Mouse (Mus musculus) left cerebral cortex, postnatal 14 days (tissue): ENCODE data around the gene Smad3. TPM values are rescaled to one million over a fixed set of nuclear protein-coding genes. Genes with fewer than 3 reads are reported as not detected.

Source experiments
- DNase-seq, 2 experiments: peaks; one replicate each; pipeline ENCODE4 v3.0.0; 2021 to 2022; ENCODE audit warnings: low spot score in 2 of 2, mixed read lengths in 1 of 2
- intact Hi-C: fragments of 180-260 bp; cut with DNase I; formaldehyde crosslinking; loops from one replicate; pipeline ENCODE4 v1.15.1; 2025
- total RNA-seq, 2 experiments: library from RNA; stranded (reverse); gene quantifications; 2 replicates each; pipeline ENCODE4 v1.2.3; 2021

The Smad3 gene
- total RNA-seq, 2 experiments from 2014 or later: 36.9 to 38.3 TPM

DNA sequence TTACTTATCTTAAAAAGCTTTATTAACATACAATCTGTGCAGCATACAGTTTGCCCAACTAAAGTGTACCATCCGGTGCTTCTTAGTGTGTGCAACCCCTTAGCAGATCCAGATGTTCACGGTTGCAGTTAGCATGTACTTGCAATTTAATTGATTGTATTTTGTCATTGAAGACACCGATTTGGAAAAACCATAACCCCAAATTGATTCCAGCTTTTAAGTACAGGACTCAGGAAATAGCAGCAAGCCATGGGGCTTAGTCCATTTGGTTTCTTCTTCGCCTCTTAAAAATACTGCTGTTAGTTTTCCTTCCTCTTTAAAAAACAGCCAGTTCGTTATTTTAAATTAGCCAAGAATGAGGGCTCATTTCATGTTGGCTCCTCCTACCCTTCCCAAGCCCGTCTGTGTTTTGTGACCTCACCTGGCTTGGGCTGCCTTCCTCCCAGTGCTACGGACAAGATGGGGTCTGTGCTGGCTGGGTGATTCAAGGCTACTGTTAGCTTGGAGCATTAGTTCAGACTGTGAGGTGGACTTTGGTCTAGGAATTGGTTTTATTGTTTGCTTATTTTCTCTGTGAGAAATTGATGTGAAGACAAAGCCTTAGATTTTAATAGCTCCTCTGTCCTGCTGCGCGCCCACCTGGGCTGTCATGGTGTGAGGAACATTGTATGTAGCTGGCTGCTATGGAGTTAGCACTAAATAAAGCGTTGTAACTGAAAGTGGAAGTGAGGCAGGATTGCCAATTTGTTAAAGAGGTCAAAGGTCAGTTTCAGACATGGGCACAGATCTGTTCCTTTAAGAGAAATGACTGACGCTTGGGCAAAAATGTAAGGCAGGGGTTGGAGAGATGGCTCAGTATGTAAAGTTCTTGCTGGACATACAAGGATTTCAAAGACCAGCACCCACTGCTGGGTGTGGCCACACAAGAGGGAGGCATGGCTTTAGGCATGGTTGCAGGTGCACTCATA lies 143.5 kb downstream of the Smad3 start:
- no peak for DNase-seq
- intact Hi-C loops: no loop called here

- intact Hi-C loops: no loop called here
- no peak for DNase-seq
These were observed 144.2 kb downstream of the Smad3 start for GRCm38 (mm10) chr9:63613569-63613968.

GRCm38 (mm10) chr9:63612565-63613515 lies 145.0 kb downstream of the Smad3 start:
- DNase-seq: no peak
- intact Hi-C loops: no loop called here

- no peak for DNase-seq
These were observed 145.8 kb downstream of the Smad3 start for GRCm38 (mm10) chr9:63611967-63612366.

DNA sequence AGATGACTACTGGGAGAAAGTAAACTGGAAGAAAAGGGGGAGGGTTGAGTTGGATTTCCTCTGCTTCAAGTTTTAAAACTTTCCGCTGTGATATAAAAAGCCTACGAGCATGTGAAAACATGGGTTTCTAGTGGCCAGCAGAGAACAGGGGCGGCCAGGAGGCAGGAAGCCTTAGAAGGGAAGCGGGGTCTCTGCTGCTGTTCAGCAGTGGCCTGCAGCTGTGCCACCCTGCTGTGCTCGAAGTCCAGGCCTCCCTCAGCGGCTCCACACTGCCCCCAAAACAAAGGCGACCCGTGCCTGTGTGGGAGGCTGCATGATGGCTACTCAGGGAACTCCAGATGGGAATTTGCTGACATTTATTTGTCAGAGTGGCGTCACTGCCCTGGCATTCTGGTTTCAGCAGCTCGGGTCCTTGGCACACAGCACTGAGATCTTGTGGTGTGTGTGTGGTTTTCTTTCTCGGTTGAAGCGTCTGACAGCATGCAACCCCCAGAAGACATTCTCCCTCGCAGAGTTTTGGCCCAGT lies 146.9 kb downstream of the Smad3 start:
- DNase-seq: peak in 1 of 2 experiments; percentile 24
- intact Hi-C loops: no loop called here

More at GRCm38 (mm10) chr9:63611967-63612366, 145.8 kb downstream of the Smad3 start:
- intact Hi-C loops: no loop called here

- intact Hi-C loops: no loop called here
- no peak for DNase-seq
These were observed 147.6 kb downstream of the Smad3 start for GRCm38 (mm10) chr9:63610231-63610630.

GRCm38 (mm10) chr9:63609776-63610175 lies 148.0 kb downstream of the Smad3 start:
- DNase-seq: no peak
- intact Hi-C loops: no loop called here

- intact Hi-C loops: no loop called here
- no peak for DNase-seq
These were observed 148.5 kb downstream of the Smad3 start for GRCm38 (mm10) chr9:63609246-63609645.

DNA sequence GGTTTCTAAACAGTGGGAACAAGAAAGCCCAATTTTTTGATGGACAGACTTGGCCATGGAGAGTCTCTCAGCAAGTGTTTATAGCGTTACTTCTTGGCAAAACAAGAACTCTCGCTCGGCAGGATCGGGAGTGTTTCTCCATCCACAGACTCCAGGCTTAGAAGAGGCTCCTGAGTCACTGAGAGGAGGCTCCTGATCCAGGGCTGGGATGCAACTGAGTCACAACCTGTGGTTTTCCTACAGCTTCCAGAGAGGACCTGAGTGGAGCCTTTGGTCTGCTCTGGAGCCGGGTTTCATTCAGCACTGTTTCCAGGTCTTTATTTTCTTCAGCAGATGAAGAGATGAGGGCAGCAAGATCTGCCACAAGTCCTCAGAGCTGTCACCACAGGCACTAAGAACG lies 149.8 kb downstream of the Smad3 start:
- DNase-seq: no peak
- intact Hi-C loops: no loop called here

GRCm38 (mm10) chr9:63606594-63606993 lies 151.2 kb downstream of the Smad3 start:
- intact Hi-C loops: no loop called here
- DNase-seq: peak in 1 of 2 experiments; percentile 43

GRCm38 (mm10) chr9:63603849-63604248 lies 153.9 kb downstream of the Smad3 start:
- intact Hi-C loops: no loop called here
- DNase-seq: no peak

DNA sequence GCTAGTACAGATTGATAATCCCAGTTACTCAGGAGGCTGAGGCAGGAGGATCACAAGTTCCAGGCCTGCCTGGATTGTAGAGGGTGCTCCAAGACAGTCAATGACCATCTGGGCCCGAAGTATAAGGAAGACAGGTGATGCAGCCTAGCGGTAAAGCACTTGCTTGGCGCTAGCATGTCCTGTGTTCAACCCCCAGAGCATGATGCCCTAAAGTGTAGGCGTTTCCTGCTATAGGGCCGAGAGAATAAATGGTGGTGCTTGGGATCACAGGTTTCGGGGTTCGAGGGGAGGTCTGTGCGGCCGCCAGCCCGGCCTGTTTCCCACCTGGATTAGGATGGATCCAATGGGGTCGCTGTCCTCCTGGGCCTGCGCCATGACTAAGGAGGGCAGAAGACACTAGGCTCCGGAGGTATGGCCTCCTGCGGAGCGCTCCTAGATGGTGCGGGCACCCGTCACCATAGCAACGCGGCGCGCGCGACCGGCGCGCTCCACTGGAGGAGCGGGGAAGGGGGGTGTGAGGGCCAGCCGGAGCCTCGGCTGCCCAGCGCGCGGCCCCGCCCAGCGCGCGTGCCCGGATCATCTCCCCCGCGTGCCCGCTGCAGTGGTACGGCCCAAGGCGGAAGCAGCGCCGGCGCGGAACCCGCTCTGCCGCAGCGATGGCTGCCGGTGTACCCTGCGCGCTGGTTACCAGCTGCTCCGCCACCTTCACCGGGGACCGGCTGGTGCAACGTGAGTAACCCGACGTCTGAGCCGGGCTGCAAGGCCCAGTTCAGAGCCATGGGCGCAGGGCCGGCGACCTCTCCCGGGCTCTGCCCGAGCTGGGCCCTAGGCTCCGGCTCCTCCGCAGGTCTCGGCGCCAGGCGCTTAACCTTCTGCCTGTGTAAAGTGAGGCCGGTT lies 155.5 kb downstream of the Smad3 start, which contains the start of the genes Iqch and Aagab:
Gene Iqch, minus strand, starts transcription at position 451 of the 897 bp plus-strand sequence.
Gene Aagab, plus strand, starts transcription at position 618 of the 897 bp plus-strand sequence.
- peak; percentile 97 to 98 for DNase-seq
- intact Hi-C loops: no loop called here

Other genes starting within 250 kb of the Smad3 start
- gene Iqch, start 155.5 kb downstream of the Smad3 start, total RNA-seq: under 1 TPM in 1 of 2 experiments, not detected in 1; 0.19 TPM
- gene Aagab, start 155.3 kb downstream of the Smad3 start, total RNA-seq: 10 to 100 TPM; 44.2 to 46.5 TPM